Mouse (Mus musculus) embryonic facial prominence, embryonic 12.5 days (tissue): Measurements from ENCODE around the gene Msantd2. TPM values are rescaled to one million over a fixed set of nuclear protein-coding genes. Genes with fewer than 3 reads are reported as not detected.

Experiments
- ATAC-seq: fragments of 200-750 bp; cut with Nextera tagmentation; 2 replicates; pipeline ENCODE4 v1.8.0; 2017; ENCODE audit not compliant: insufficient number of reproducible peaks, insufficient read depth, low FRiP score, low TSS enrichment
- H3K27ac ChIP-seq: fragments of 300-500 bp; sonication (generic); 2 replicates; pipeline ENCODE4 v1.5.1; 2016; ENCODE audit warnings: mild to moderate bottlenecking
- H3K27me3 ChIP-seq: fragments of 300-500 bp; sonication (generic); 2 replicates; pipeline ENCODE4 v1.6.1; 2016; ENCODE audit warnings: mild to moderate bottlenecking, moderate library complexity
- H3K36me3 ChIP-seq: fragments of 300-500 bp; sonication (generic); 2 replicates; pipeline ENCODE4 v1.6.1; 2016; ENCODE audit warnings: mild to moderate bottlenecking
- H3K4me1 ChIP-seq: fragments of 300-500 bp; sonication (generic); 2 replicates; pipeline ENCODE4 v1.6.1; 2016
- H3K4me2 ChIP-seq: fragments of 300-500 bp; sonication (generic); replicated peaks from 2 replicates; pipeline ENCODE4 v1.6.1; 2016; ENCODE audit warnings: mild to moderate bottlenecking, moderate library complexity
- H3K4me3 ChIP-seq: fragments of 300-500 bp; sonication (generic); 2 replicates; pipeline ENCODE4 v1.5.1; 2016; ENCODE audit warnings: mild to moderate bottlenecking
- H3K9ac ChIP-seq: fragments of 300-500 bp; sonication (generic); 2 replicates; pipeline ENCODE4 v1.6.1; 2016; ENCODE audit warnings: mild to moderate bottlenecking, moderate library complexity
- H3K9me3 ChIP-seq: fragments of 300-500 bp; sonication (generic); 2 replicates; pipeline ENCODE4 v1.6.1; 2016; ENCODE audit warnings: mild to moderate bottlenecking, moderate library complexity
- WGBS: fragments of 180-500 bp; shearing (Covaris S2); methylation state at CpG from one replicate; pipeline ENCODE4 v1.1.7; 2016; 5-methylcytosine and 5-hydroxymethylcytosine counted together
- polyA plus RNA-seq: library from polyadenylated mRNA; unstranded; fragments of >200 nt; fragmentation: Nextera tagmentation; extraction: Ambion mirVana; gene quantifications from 2 replicates; pipeline ENCODE4 v1.2.1, GENCODE M21; 2016

Msantd2 gene
- polyA plus RNA-seq, 1 experiment from 2014 or later: 44.7 TPM

DNA sequence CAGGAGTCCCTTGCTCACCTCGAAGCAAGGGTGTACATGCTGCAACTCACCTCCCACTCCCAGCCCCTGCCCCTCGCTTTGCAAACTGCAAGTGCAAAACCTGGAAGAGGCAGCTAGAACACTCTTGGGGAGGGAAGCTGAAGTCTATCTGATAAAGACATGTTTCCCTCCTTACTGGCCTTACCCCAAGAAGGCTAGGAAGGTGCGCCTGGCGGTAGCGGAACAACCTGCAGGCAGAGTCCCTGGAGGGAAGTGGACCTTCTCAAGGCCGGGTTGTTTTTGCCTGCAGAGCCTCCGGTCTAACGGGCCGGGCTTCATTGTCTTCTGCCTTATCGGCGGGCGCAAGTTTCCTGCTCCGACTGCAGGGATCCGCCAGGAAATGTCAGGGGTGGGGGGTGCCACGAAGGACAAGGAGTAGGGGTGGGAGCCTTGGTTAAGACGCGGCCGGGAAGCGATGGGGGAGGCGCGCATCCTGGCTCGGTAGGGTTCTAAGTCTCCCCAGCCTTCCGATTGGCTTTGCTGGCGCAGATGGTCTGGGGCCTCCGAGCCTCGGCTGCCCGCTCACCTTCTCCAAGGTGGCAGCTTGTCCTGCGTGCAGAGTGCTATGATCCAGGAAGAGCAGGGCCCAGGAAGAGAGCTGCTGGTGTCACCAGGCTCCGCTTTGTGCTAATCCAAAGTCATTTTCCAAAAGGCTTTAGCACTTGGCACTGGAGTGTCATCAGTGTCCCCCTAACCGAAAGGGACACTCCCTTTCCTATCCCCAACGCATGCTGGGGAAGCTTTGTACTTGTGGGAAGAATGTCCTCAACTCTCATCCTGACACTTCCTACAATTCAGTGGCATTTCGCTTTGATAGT lies 41.1 kb downstream of the Msantd2 start:
- Histone ChIP-seq H3K9ac (0 out of 2 replicates have a peak overlapping the region, but pooled peaks have one; percentile 0), H3K27me3 (peaks cover 68% of the 10 kb centered on the region), H3K4me1 (peaks cover 26% of the 10 kb centered on the region), H3K9me3 (no peaks in the 10 kb centered on the region), H3K27ac (0 out of 2 replicates have a peak overlapping the region, but pooled peaks have one; percentile 25), H3K4me2 (peak overlapping the region; percentile 50), H3K36me3 (0 out of 2 replicates have a peak, but pooled peaks cover 3% of the 10 kb centered on the region), H3K4me3 (peak overlapping the region; percentile 35)
- 0 out of 2 replicates have a peak, but pooled peaks have one; percentile 6 for ATAC-seq
- WGBS: 2% methylated on average over 32 of the region's 32 CpGs

DNA sequence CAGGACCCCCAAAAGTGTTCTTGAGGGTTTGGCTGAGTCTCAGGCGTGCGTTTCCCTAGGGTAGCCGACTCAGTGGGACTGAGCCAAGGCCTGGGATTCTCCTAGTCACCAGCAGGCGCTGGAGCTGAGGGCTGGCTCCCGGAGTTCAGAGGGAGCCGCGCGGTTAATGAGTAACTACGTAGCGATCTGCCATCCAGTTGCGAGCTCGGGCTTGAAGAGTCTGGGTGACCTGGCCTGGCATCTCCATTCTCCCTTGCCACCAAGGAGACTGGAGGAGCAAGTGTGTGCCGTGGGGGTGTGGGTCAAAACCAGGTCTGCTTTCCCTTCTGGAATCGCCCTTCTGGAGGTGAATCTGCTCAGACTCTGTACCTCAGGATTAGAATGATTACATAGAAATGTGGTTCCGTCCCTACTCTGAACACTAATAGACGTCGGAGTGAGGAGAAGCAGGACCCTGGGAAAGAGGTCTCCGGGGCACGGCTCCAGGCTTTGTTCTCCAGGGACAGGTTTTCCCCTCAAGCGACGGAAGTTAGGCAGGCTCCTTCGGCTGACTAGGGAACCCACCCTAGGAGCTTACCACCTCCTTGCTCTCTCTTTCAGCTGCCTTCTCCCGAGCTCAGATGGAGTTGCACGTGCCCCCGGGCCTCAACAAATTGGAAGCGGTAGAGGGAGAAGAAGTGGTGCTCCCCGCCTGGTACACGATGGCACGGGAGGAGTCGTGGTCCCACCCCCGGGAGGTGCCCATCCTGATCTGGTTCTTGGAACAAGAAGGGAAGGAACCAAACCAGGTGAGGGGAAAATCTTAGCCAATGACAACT lies 42.0 kb downstream of the Msantd2 start:
- Histone ChIP-seq H3K27me3 (peaks cover 61% of the 10 kb centered on the region), H3K4me1 (peaks cover 26% of the 10 kb centered on the region), H3K36me3 (0 out of 2 replicates have a peak, but pooled peaks cover 2% of the 10 kb centered on the region), H3K9ac (peak overlapping the region; percentile 2; the same call in 1 of the 2 replicates), H3K9me3 (no peaks in the 10 kb centered on the region), H3K4me2 (peak overlapping the region; percentile 50), H3K4me3 (peak overlapping the region; percentile 35), H3K27ac (no peak overlapping the region)
- 2% methylated on average over 31 of the region's 31 CpGs for WGBS
- no peak for ATAC-seq

DNA sequence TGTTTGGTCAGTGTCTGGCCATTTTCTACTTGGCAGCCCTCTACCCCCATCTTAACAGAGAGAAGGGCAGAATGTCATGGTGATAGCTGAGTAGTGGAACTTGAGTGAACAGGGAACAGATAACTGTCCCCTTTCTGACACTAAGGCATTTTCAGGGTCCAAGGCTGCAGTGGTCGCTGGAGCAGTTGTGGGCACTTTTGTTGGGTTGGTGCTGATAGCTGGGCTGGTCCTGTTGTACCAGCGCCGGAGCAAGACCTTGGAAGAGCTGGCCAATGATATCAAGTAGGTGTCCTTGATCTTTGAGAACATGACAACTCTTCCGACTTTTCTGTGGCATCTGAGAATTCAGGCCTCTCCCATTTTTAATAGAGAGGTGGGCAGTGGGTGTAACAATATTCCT lies 47.7 kb downstream of the Msantd2 start:
- H3K9me3 ChIP-seq: no peaks in the 10 kb centered on the region
- no peak for ATAC-seq
- 80% methylated on average over 4 of the region's 4 CpGs for WGBS
- H3K27ac ChIP-seq: no peak overlapping the region
- no peak overlapping the region for H3K4me3 ChIP-seq
- H3K36me3 ChIP-seq: no peaks in the 10 kb centered on the region
- H3K4me1 ChIP-seq: no peaks in the 10 kb centered on the region
- H3K27me3 ChIP-seq: peaks cover 4% of the 10 kb centered on the region; the same call in 1 of the 2 replicates
- H3K4me2 ChIP-seq: no peak overlapping the region
- no peak overlapping the region for H3K9ac ChIP-seq

DNA sequence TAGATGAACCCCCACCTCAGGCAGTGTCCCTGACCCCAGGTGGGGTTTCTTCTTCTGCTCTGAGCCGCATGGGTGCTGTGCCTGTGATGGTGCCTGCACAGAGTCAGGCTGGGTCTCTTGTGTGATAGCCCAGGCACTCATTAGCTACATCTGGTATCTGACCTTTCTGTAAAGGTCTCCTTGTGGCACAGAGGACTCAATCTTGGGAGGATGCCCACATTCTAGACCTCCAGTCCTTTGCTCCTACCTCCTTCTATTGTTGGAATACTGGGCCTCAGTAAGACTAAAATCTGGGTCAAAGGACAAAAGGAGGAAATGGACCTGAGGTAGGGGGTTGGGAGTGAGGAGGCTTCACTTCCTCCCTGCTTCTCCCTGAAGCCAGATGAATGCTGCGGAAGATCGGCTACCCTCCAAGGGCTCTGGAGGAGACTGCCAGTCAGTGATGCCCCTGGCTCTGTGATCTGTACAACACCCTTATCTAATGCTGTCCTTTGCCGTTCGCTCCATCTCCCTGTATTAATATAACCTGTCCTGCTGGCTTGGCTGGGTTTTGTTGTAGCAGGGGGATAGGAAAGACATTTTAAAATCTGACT lies 48.6 kb downstream of the Msantd2 start:
- H3K27me3 ChIP-seq: 0 out of 2 replicates have a peak, but pooled peaks cover 4% of the 10 kb centered on the region
- H3K9ac ChIP-seq: no peak overlapping the region
- 51% methylated on average over 5 of the region's 5 CpGs for WGBS
- H3K4me2 ChIP-seq: no peak overlapping the region
- H3K27ac ChIP-seq: no peak overlapping the region
- no peak for ATAC-seq
- no peaks in the 10 kb centered on the region for H3K36me3 ChIP-seq
- H3K4me3 ChIP-seq: no peak overlapping the region
- no peaks in the 10 kb centered on the region for H3K4me1 ChIP-seq
- no peaks in the 10 kb centered on the region for H3K9me3 ChIP-seq

DNA sequence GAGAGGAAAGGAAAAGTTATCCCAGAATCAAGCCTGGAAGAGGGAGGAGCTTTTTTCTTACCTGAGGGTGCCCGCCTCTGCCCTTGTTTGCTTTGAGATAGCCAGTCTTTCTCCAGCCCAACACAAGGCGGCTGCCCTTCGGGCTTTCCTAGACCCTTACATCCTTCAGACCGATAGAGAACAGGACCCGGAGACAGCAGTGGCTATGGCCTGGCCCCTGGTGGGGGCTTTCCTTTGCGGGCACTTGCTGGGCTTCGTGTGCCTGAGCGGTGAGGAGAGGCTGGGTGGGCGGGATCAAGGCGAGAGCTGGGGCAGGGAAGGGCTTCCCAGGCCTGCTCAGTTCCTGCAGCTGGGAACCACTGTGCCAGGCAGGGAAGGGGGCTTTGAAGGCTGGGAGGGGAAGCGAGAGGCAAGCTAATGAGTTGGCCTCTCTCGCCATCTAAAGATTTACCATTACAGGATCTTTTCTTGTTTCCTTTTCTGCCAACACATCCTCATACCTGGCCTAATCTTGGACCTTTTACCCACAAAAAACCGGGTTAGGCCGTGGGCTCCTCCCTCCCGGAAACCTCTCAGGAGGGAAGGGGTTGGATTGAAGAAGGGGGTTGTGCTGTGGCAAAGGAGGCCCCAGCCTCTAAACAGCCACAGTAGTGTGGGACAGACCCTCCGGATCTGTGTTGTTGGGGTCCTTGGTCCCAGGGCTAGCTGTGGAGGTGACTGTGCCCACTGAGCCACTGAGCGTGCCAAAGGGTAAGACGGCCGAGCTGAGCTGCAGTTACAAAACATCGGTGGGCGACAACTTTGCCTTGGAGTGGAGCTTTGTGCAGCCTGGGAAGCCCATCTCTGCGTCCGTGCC lies 50.3 kb downstream of the Msantd2 start, which contains the start of gene Vsig2:
Vsig2 (plus strand) TSS at position 86 of the 856 bp plus-strand sequence.
- H3K4me2 ChIP-seq: no peak within 1 kb of the TSS
- no peaks in the 10 kb centered on the region for H3K9me3 ChIP-seq
- ATAC-seq: no peak
- peaks cover 3% of the 10 kb centered on the region; the same call in 1 of the 2 replicates for H3K4me1 ChIP-seq
- H3K9ac ChIP-seq: no peak within 1 kb of the TSS
- 50% methylated on average over 23 of the region's 23 CpGs for WGBS
- 0 out of 2 replicates have a peak, but pooled peaks cover 4% of the 10 kb centered on the region for H3K27me3 ChIP-seq
- no peak within 1 kb of the TSS for H3K27ac ChIP-seq
- H3K36me3 ChIP-seq: no peaks in the 10 kb centered on the region
- no peak within 1 kb of the TSS for H3K4me3 ChIP-seq

DNA sequence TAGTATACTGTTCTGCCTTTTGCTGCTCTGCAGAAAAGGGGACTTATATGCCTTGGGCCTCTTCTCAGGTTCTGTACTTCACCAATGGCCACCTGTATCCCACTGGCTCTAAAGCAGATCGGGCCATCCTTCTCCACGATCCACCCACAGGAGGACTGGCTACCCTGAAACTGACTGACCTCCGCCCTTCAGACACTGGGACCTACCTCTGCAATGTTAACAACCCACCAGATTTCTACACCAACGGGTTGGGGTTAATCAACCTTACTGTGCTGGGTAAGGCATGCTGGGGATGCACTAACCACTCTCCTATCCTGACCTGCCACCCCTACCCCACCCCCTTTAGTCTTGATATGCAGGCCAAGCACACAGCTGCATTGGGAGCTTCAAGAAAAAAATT lies 51.1 kb downstream of the Msantd2 start:
- peaks cover 8% of the 10 kb centered on the region; the same call in 1 of the 2 replicates for H3K4me1 ChIP-seq
- H3K27ac ChIP-seq: no peak overlapping the region
- H3K9me3 ChIP-seq: no peaks in the 10 kb centered on the region
- H3K4me2 ChIP-seq: no peak overlapping the region
- 87% methylated on average over 4 of the region's 4 CpGs for WGBS
- no peak overlapping the region; the same call in 1 of the 2 replicates for H3K9ac ChIP-seq
- H3K36me3 ChIP-seq: no peaks in the 10 kb centered on the region
- no peak overlapping the region for H3K4me3 ChIP-seq
- peaks cover 8% of the 10 kb centered on the region for H3K27me3 ChIP-seq
- no peak for ATAC-seq

DNA sequence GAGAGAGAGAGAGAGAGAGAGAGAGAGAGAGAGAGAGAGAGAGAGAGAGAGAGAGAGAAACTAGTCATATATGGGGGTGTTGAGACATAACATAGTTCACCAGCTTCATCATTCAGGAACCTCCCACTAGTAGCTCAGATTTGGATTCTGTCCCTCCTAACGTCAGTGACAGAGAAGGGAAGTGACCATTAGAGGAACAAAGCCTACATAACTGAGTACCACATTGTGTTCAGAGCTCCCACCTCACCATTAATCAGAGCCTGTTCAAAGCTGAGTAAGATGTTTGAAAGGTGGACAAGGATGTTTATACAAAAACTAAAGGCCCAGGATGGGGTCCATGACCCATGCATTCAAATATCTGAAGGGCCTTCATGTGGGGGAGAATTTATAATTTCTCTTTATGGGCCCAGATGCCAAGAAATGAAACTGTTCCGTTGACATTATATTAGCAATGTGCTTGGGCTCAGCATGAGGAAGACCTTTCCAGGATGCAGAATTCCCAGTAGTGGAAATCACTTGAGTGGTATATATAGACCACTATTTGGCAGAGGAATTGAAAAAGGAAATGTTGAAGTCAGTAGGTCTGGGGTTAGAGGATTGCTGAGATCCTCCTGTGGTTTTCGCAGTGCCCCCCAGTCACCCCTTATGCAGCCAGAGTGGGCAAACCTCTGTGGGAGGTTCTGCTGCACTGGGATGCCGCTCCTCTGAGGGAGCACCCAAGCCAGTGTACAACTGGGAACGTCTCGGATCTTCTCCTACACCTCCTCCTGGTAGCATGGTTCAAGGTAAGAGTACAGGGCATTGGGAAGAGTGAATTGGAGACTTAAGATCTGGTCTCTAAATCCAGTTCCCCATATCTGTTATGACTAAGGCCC lies 51.8 kb downstream of the Msantd2 start:
- ATAC-seq: no peak
- H3K4me3 ChIP-seq: no peak overlapping the region
- H3K4me1 ChIP-seq: peaks cover 12% of the 10 kb centered on the region; the same call in 1 of the 2 replicates
- H3K27me3 ChIP-seq: peaks cover 15% of the 10 kb centered on the region
- H3K9me3 ChIP-seq: no peaks in the 10 kb centered on the region
- 81% methylated on average over 6 of the region's 6 CpGs for WGBS
- no peak overlapping the region; the same call in 1 of the 2 replicates for H3K9ac ChIP-seq
- H3K36me3 ChIP-seq: no peaks in the 10 kb centered on the region
- no peak overlapping the region for H3K4me2 ChIP-seq
- no peak overlapping the region for H3K27ac ChIP-seq

DNA sequence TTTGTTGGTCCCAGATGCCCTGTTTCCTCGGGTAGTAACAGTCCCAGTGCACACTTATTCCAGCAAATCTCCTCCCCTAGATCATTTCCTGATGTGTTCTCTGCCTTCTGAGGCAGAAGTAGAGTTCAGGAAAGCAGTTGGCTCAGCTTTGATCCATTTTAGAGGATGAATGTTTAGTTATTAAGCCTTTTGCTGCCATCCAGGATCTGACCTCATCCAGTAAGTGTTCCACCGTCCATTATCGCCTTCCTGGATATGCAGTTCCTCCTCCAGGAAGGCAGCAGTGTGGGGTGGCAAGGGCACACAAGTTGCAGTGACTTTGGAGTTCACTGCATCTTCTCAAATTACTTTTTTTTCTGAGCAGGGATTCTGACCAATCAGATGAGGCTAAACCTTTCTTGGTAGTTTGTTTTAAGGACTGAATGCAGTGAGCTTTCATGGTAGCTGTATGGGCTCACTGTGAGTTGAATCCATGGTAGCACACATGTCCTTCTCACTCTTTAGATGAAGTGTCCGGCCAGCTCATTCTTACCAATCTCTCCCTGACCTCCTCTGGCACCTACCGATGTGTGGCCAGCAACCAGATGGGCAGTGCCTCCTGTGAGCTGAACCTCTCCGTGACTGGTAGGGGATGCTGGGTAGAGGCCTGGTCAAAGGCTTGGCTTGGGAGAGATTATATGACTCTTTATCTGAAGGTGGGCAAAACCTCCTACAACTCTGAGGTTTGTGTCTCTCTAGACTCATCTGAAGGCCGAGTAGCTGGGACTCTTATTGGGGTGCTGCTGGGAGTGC lies 52.9 kb downstream of the Msantd2 start:
- no peaks in the 10 kb centered on the region for H3K36me3 ChIP-seq
- H3K4me1 ChIP-seq: peaks cover 13% of the 10 kb centered on the region; the same call in 1 of the 2 replicates
- H3K27ac ChIP-seq: no peak overlapping the region
- ATAC-seq: no peak
- WGBS: 68% methylated on average over 7 of the region's 7 CpGs
- H3K27me3 ChIP-seq: peaks cover 24% of the 10 kb centered on the region
- no peak overlapping the region for H3K9ac ChIP-seq
- H3K4me3 ChIP-seq: no peak overlapping the region
- H3K4me2 ChIP-seq: no peak overlapping the region
- H3K9me3 ChIP-seq: no peaks in the 10 kb centered on the region

DNA sequence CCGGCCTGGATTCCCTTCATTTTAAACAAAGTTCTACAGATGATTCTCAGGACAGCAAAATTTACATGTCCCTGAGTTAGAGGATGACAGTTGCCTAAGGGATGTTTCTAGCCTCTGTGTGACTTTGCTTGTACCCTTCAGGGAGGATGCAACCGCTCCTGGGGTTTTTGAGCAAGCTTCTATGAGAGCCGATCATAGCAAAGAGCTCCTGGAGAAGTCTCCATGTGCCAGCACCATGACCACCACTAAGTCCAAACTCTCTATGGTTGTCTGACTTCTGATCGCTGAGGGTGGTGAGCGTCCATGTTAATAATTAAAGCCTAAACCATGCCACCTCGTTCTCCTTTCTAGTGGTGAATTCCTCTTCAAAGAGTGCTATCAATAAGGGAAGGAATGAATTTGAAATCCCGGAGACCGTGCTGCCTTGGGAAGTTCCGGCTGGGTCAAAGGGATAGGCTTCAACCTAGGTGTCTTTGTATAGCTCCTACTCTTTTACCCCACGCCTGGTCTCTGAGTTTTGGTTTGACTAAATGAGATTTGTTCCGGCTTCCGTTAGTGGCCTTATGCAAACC lies 54.8 kb downstream of the Msantd2 start:
- Histone ChIP-seq H3K27me3 (peaks cover 34% of the 10 kb centered on the region), H3K4me2 (peak overlapping the region; percentile 56), H3K4me3 (peak overlapping the region; percentile 24), H3K36me3 (no peaks in the 10 kb centered on the region), H3K9ac (no peak overlapping the region), H3K4me1 (peaks cover 13% of the 10 kb centered on the region; the same call in 1 of the 2 replicates), H3K9me3 (no peaks in the 10 kb centered on the region), H3K27ac (no peak overlapping the region)
- 30% methylated on average over 12 of the region's 12 CpGs for WGBS
- no peak for ATAC-seq
